Mouse (Mus musculus) CH12.LX (cell line): ENCODE data around the gene Tbl1xr1. TPM values are rescaled to one million over a fixed set of nuclear protein-coding genes. Genes with fewer than 3 reads are reported as not detected.

ENCODE experiments used
- DNase-seq: peaks from one replicate; pipeline ENCODE4 v3.0.0-alpha.2; 2013; ENCODE audit errors: extremely low read depth
- H3K27ac ChIP-seq: 2 replicates; pipeline ENCODE4 v1.5.1; 2012; ENCODE audit warnings: low read depth, mild to moderate bottlenecking, control low read depth, moderate library complexity; ENCODE audit not compliant: insufficient read depth
- H3K27me3 ChIP-seq: replicated peaks from 2 replicates; pipeline ENCODE3; 2012; ENCODE audit warnings: inconsistent platforms
- H3K36me3 ChIP-seq, 2 experiments: replicated peaks in 1 of 2; 2 replicates each; pipeline versions ENCODE3 to v1.6.1; 2012; ENCODE audit warnings: inconsistent platforms in 1 of 2, low read length in 1 of 2, mild to moderate bottlenecking in 1 of 2, mixed read lengths in 1 of 2, moderate library complexity in 1 of 2; ENCODE audit not compliant: control insufficient read depth in 1 of 2, insufficient read depth in 1 of 2
- H3K4me1 ChIP-seq, 2 experiments: 2 replicates each; pipeline ENCODE4 v1.6.1; 2012; ENCODE audit warnings: inconsistent platforms in 1 of 2, moderate library complexity in 1 of 2; ENCODE audit not compliant: insufficient read depth in 2 of 2, control insufficient read depth in 1 of 2
- H3K4me2 ChIP-seq: 2 replicates; pipeline ENCODE4 v1.6.1; 2012; ENCODE audit warnings: low read depth, mild to moderate bottlenecking, control low read depth; ENCODE audit not compliant: poor library complexity, insufficient read depth, severe bottlenecking
- H3K4me3 ChIP-seq, 3 experiments: fragments of 150-350 bp in 1 of 3; sonication (generic) in 1 of 3; replicated peaks in 1 of 3; 2 replicates each; pipeline versions ENCODE3 to v1.5.1; 2011 to 2012; ENCODE audit warnings: low read depth in 2 of 3, low read length in 2 of 3, mild to moderate bottlenecking in 2 of 3, moderate library complexity in 2 of 3, control low read depth in 1 of 3, improper control_type of control experiment in 1 of 3, inconsistent platforms in 1 of 3, mixed read lengths in 1 of 3; ENCODE audit not compliant: poor library complexity in 1 of 3
- H3K79me2 ChIP-seq: replicated peaks from 2 replicates; pipeline ENCODE4 v1.6.1; 2012; ENCODE audit warnings: mild to moderate bottlenecking, moderate library complexity; ENCODE audit not compliant: control insufficient read depth, poor library complexity, insufficient read depth, severe bottlenecking; ENCODE audit errors: extremely low read depth
- H3K9ac ChIP-seq: 2 replicates; pipeline ENCODE4 v1.6.1; 2012; ENCODE audit warnings: low read depth, mild to moderate bottlenecking, control low read depth, moderate library complexity; ENCODE audit not compliant: insufficient read depth
- H3K9me3 ChIP-seq: replicated peaks from 2 replicates; pipeline ENCODE3; 2012; ENCODE audit warnings: low read length, inconsistent platforms, mixed read lengths
- CHD1 ChIP-seq: IDR thresholded peaks from 2 replicates; pipeline ENCODE4 v1.6.1; 2012; ENCODE audit warnings: low read depth, low read length, improper control_type of control experiment, inconsistent platforms
- E2F4 ChIP-seq: IDR thresholded peaks from 2 replicates; pipeline ENCODE4 v1.6.1; 2011; ENCODE audit warnings: low read depth, low read length, improper control_type of control experiment; ENCODE audit not compliant: insufficient replicate concordance
- EP300 ChIP-seq: IDR thresholded peaks from 2 replicates; pipeline ENCODE4 v1.6.1; 2011; ENCODE audit warnings: low read length, improper control_type of control experiment
- HCFC1 ChIP-seq: IDR thresholded peaks from 2 replicates; pipeline ENCODE4 v1.6.1; 2012; ENCODE audit warnings: low read depth, mild to moderate bottlenecking, inconsistent platforms, low read length, improper control_type of control experiment
- IRF4 ChIP-seq: IDR thresholded peaks from 2 replicates; pipeline ENCODE4 v1.6.1; 2014; ENCODE audit warnings: low read depth, mild to moderate bottlenecking, inconsistent platforms, low read length, improper control_type of control experiment
- JUN ChIP-seq: IDR thresholded peaks from 2 replicates; pipeline ENCODE4 v1.6.1; 2011; ENCODE audit warnings: low read depth, mild to moderate bottlenecking, low read length, improper control_type of control experiment, moderate library complexity; ENCODE audit not compliant: insufficient read depth
- JUND ChIP-seq: conservative IDR thresholded peaks from 2 replicates; pipeline ENCODE4 v1.6.1; 2011; ENCODE audit warnings: low read depth, low read length, improper control_type of control experiment
- KAT2A ChIP-seq: IDR thresholded peaks from 2 replicates; pipeline ENCODE4 v1.6.1; 2012; ENCODE audit warnings: low read length, improper control_type of control experiment, inconsistent platforms; ENCODE audit not compliant: insufficient replicate concordance
- MAX ChIP-seq: IDR thresholded peaks from 2 replicates; pipeline ENCODE4 v1.6.1; 2011; ENCODE audit warnings: low read length, improper control_type of control experiment
- MEF2A ChIP-seq: IDR thresholded peaks from 2 replicates; pipeline ENCODE4 v1.6.1; 2014; ENCODE audit warnings: low read depth, mild to moderate bottlenecking, inconsistent platforms, low read length, improper control_type of control experiment, borderline replicate concordance
- MXI1 ChIP-seq: IDR thresholded peaks from 2 replicates; pipeline ENCODE4 v1.6.1; 2011; ENCODE audit warnings: mild to moderate bottlenecking, low read depth, low read length, improper control_type of control experiment
- MYC ChIP-seq: IDR thresholded peaks from 2 replicates; pipeline ENCODE4 v1.6.1; 2011; ENCODE audit warnings: low read depth, mild to moderate bottlenecking, improper control_type of control experiment, low read length
- NRF1 ChIP-seq: IDR thresholded peaks from 2 replicates; pipeline ENCODE4 v1.6.1; 2014; ENCODE audit warnings: low read depth, mild to moderate bottlenecking, inconsistent platforms, low read length, improper control_type of control experiment, moderate library complexity
- PAX5 ChIP-seq: IDR thresholded peaks from 2 replicates; pipeline ENCODE4 v1.6.1; 2012; ENCODE audit warnings: low read length, inconsistent platforms, mixed read lengths
- RAD21 ChIP-seq: IDR thresholded peaks from 2 replicates; pipeline ENCODE4 v1.6.1; 2011; ENCODE audit warnings: low read depth, mild to moderate bottlenecking, low read length, improper control_type of control experiment, moderate library complexity
- RCOR1 ChIP-seq: conservative IDR thresholded peaks from 2 replicates; pipeline ENCODE4 v1.6.1; 2012; ENCODE audit warnings: low read depth, mild to moderate bottlenecking, inconsistent platforms, low read length, improper control_type of control experiment
- SIN3A ChIP-seq: IDR thresholded peaks from 2 replicates; pipeline ENCODE4 v1.6.1; 2012; ENCODE audit warnings: low read length, improper control_type of control experiment, inconsistent platforms
- SMC3 ChIP-seq: IDR thresholded peaks from 2 replicates; pipeline ENCODE4 v1.6.1; 2011; ENCODE audit warnings: low read depth, low read length, improper control_type of control experiment
- TBP ChIP-seq: conservative IDR thresholded peaks from 2 replicates; pipeline ENCODE4 v1.6.1; 2011; ENCODE audit warnings: low read depth, low read length, improper control_type of control experiment
- TCF12 ChIP-seq: IDR thresholded peaks from 2 replicates; pipeline ENCODE4 v1.6.1; 2014; ENCODE audit warnings: low read depth, mild to moderate bottlenecking, inconsistent platforms, low read length, improper control_type of control experiment
- UBTF ChIP-seq: IDR thresholded peaks from 2 replicates; pipeline ENCODE4 v1.6.1; 2012; ENCODE audit warnings: low read depth, mild to moderate bottlenecking, inconsistent platforms, low read length, improper control_type of control experiment, moderate library complexity
- USF1 ChIP-seq: IDR thresholded peaks from 2 replicates; pipeline ENCODE4 v1.6.1; 2014; ENCODE audit warnings: low read depth, mild to moderate bottlenecking, inconsistent platforms, low read length, improper control_type of control experiment
- USF2 ChIP-seq: conservative IDR thresholded peaks from 2 replicates; pipeline ENCODE4 v1.6.1; 2011; ENCODE audit warnings: low read depth, low read length, improper control_type of control experiment
- ZKSCAN1 ChIP-seq: IDR thresholded peaks from 2 replicates; pipeline ENCODE4 v1.6.1; 2012; ENCODE audit warnings: low read depth, inconsistent platforms, low read length, improper control_type of control experiment, borderline replicate concordance
- ZMIZ1 ChIP-seq: IDR thresholded peaks from 2 replicates; pipeline ENCODE4 v1.6.1; 2012; ENCODE audit warnings: low read depth, mild to moderate bottlenecking, inconsistent platforms, low read length, improper control_type of control experiment
- ZNF384 ChIP-seq: IDR thresholded peaks from 2 replicates; pipeline ENCODE4 v1.6.1; 2012; ENCODE audit warnings: low read depth, low read length, improper control_type of control experiment, inconsistent platforms
- dilution Hi-C: fragments of 300-500 bp; cut with MboI; formaldehyde crosslinking; loops from 2 replicates; pipeline ENCODE4 v1.14.3; 2020; ENCODE audit warnings: low sequenced_read_pairs; ENCODE audit not compliant: extremely low pct_unique_long_range_greater_than_20kb, extremely low pct_ligation_motif_present
- in situ Hi-C: fragments of 300-500 bp; cut with MboI; formaldehyde crosslinking; loops from 3 replicates; pipeline ENCODE4 v1.14.3; 2019; ENCODE audit warnings: low sequenced_read_pairs, low pct_ligation_motif_present, low pct_unique_long_range_greater_than_20kb, mixed read lengths
- polyA plus RNA-seq: library from polyadenylated mRNA; unstranded; fragments of >175 nt; gene quantifications from 2 replicates; pipeline ENCODE4 v1.2.1, GENCODE M21; 2012; ENCODE audit warnings: low read depth; ENCODE audit not compliant: insufficient read length
- total RNA-seq, 2 experiments: library from RNA; depleted of rRNA; stranded (reverse); fragments of 300-350 nt in 1 of 2; fragments of >200 nt in 1 of 2; gene quantifications; 2 replicates each; pipeline ENCODE4 v1.2.3; 2012 to 2014

Tbl1xr1 gene
- total and polyA plus RNA-seq, 3 experiments = 33.7 to 39.9 (median 38.3) TPM

GRCm38 (mm10) chr3:22078529-22078928, 2.1 kb downstream of the Tbl1xr1 start:
- peaks cover 15 to 59% of the 10 kb centered on the region in 2 experiments for H3K4me1 ChIP-seq
- H3K79me2 ChIP-seq = peaks cover 64% of the 10 kb centered on the region
- in situ Hi-C loops = no loop called here
- H3K4me2 ChIP-seq = peak overlapping the region; percentile 91
- H3K36me3 ChIP-seq = peaks cover 5 to 28% of the 10 kb centered on the region in 2 experiments
- H3K27me3 ChIP-seq = no peaks in the 10 kb centered on the region
- no peak overlapping the region for H3K27ac ChIP-seq
- H3K9ac ChIP-seq = peak overlapping the region; percentile 98
- dilution Hi-C loops = no loop called here
- DNase-seq = no peak
- no peaks in the 10 kb centered on the region for H3K9me3 ChIP-seq
- peak overlapping the region; percentile 79 to 99 (median 88) for H3K4me3 ChIP-seq
- TF ChIP-seq ZNF384 (peak; percentile 23; the same call in 1 of the 2 replicates), MEF2A (no peak)

GRCm38 (mm10) chr3:22081869-22082268, 5.4 kb downstream of the Tbl1xr1 start:
- H3K9me3 ChIP-seq = no peaks in the 10 kb centered on the region
- dilution Hi-C loops = no loop called here

GRCm38 (mm10) chr3:22082823-22083222, 6.4 kb downstream of the Tbl1xr1 start:
- Histone ChIP-seq H3K27ac (no peak overlapping the region), H3K9ac (no peak overlapping the region), H3K9me3 (no peaks in the 10 kb centered on the region), H3K36me3 (peaks cover 5 to 33% of the 10 kb centered on the region in 2 experiments), H3K4me2 (no peak overlapping the region), H3K27me3 (no peaks in the 10 kb centered on the region), H3K4me1 (peaks cover 6 to 73% of the 10 kb centered on the region in 2 experiments), H3K79me2 (peaks cover 95% of the 10 kb centered on the region), H3K4me3 (no peak overlapping the region)
- DNase-seq = no peak
- dilution Hi-C loops (no loop called here), in situ Hi-C loops (no loop called here)
- TF ChIP-seq MAX = no peak
- no peak for TF ChIP-seq JUN
- TF ChIP-seq NRF1 = no peak
- TF ChIP-seq MYC = no peak
- no peak for TF ChIP-seq USF1
- TF ChIP-seq RAD21 = no peak
- TF ChIP-seq KAT2A = no peak
- no peak for TF ChIP-seq MXI1
- no peak for TF ChIP-seq E2F4
- TF ChIP-seq EP300 = no peak

More at GRCm38 (mm10) chr3:22081869-22082268, 5.4 kb downstream of the Tbl1xr1 start:
- Histone ChIP-seq H3K27me3 (no peaks in the 10 kb centered on the region), H3K9ac (no peak overlapping the region), H3K4me3 (no peak overlapping the region), H3K4me1 (peaks cover 6 to 69% of the 10 kb centered on the region in 2 experiments), H3K36me3 (peaks cover 5 to 32% of the 10 kb centered on the region in 2 experiments), H3K27ac (no peak overlapping the region), H3K4me2 (no peak overlapping the region), H3K79me2 (peaks cover 97% of the 10 kb centered on the region)
- in situ Hi-C loops = no loop called here
- TF ChIP-seq USF1 (no peak), MYC (no peak), USF2 (no peak), IRF4 (no peak), UBTF (no peak), HCFC1 (no peak), TBP (no peak), ZKSCAN1 (no peak), PAX5 (no peak), JUND (no peak), MAX (no peak), CHD1 (no peak), JUN (no peak), ZMIZ1 (no peak), TCF12 (no peak), SIN3A (no peak), MXI1 (no peak), RCOR1 (no peak), EP300 (no peak), SMC3 (no peak)
- no peak for DNase-seq
